Mouse (Mus musculus): Measurements from ENCODE around the gene Hnrnpul1.

DNA sequence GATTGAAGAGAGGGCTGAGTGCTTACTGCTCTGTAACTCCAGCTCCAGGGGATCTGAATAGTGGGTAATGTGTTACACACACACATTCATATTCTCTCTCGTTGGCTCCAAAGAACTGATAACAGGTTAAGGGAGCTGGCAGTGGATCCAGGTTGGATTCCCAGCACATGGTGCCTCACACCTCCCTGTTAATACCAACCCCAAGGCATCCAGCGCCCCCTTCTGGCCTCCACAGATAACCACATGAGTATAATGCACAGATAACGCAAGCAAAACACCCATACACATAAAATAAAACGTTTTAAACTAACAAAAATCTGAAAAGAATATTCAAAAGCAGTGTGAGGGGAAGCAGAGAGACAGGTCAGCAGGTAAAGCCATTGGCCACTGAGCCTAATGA is 82.1 kb downstream of the Hnrnpul1 start:
- TF ChIP-seq CTCF (IDR thresholded peaks at IDR 0.05; ENCODE audit: control insufficient read depth, insufficient read depth, insufficient read length), result no peak
- TF ChIP-seq USF1 (IDR thresholded peaks at IDR 0.05; ENCODE audit: low read depth), result no peak
- no peak for TF ChIP-seq MAX (IDR thresholded peaks at IDR 0.05)

Data from C2C12 (cell line).